Mouse (Mus musculus) inflammation-experienced regulatory T-cells, adult 6 months (primary cell): ENCODE results near the gene Prtg. TPM values are rescaled to one million over a fixed set of nuclear protein-coding genes. Genes with fewer than 3 reads are reported as not detected.

Experiments used
- ATAC-seq: one replicate; pipeline ENCODE4 v1.8.0; 2017
- polyA plus RNA-seq, 3 experiments: library from polyadenylated mRNA; unstranded; fragments of 100-300 nt; shearing (Covaris generic); gene quantifications; one replicate each; pipeline ENCODE4 v1.2.1; 2017

The Prtg gene
- polyA plus RNA-seq, 3 experiments from 2014 or later = 0.26 TPM; not detected in 2

DNA sequence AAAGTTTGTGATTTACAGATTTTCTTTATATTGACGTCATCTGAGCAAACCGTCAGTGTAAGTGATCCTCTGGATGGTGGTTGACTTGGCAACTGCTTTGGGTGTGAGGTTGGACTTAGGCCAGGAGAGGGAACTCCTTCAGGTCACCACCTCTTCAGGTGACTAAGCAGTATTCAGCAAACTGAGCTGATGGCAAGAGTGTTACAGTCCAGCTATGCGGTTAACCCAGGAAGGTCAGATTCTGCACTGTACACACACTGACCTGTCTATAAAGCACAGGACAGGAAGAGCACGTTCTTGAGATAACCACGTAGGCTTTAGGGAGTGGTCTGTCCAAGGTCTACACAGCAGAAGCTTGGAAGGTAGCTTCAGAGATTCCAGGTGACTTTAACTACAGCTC is 3.9 kb downstream of the Prtg start:
- no peak for ATAC-seq

DNA sequence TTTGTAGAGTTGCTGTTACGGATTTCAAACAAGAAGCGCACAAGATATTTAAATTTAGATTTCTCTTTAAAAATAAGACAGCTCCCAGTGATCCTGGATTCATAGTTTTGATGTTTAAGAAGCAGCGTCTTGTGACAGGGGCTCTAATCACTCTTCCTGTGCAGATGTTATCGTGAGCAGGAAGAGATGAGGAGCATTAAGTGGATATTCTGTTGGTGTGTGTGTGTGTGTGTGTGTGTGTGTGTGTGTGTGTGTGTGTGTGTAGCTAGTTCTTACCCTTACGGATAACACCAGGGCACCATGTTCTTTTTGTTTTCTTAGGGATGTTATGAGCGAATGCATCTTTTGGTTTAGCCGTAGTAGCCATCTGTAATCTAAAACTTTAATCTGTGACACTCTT is 5.4 kb downstream of the Prtg start:
- no peak for ATAC-seq

DNA sequence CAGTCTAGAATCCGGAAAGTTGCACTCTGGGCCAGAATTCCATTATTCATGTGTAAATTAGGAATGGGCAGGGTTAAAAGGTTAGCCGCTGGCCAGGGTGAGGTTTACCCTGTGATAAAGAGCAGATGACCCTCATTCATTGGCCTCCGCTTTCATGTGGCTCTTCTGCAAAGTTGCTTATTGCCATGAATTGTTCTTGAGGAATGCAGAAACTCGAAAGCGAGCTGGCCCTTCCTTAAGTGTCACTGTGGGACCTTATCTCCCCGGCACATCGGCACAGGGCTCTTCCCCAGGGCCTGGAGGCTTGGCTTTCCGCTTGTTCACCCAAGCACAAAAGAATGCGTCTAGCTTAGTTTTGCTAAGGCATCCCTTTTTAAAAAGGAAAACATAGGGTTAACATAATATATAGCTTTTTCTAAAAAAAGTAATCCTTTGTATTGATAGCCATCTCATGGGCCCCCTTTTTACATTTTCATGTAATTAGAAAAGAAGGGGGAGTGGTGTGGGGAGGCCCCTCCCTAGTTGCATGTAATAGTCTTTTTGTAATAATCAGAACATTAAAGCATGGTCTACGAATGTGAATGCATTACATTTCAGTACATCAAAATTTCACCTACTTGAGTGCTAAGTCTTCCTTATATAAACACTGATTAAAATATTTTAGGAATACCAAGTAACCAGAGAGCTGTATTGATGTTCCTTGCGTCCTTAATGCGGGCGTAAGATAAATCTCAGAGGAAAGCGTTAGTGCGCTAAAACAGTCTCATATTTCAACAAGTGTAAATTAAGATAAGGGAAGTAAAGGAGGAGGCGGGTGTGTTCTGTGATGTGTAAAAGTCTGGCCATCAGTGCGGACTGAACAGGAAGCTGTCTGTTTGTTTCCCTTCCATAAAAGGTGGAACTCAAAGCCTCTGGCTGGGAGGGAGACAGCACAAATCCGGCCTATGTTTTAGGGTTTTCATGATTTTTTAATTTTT is 6.2 kb downstream of the Prtg start:
- no peak for ATAC-seq

DNA sequence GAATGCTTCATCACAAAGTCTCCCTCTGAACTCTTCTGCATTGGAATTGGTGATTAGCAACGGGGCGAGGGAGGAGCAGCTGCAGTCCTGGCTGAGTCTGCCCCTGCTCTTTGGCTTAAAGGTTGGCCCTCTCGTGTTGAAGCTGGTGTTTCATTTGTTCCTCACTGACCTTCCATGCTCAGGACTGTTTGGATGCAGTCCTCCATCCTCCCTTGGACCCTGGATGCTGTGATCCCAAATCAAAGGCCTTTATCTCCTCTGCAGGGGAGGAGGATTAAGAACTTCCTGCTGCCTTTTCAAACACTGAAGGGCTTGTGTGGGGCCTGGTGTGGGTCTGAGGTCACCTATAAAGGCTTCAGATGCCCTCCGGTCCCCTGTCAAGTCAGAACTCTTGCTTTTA is 18.8 kb downstream of the Prtg start:
- ATAC-seq = no peak

DNA sequence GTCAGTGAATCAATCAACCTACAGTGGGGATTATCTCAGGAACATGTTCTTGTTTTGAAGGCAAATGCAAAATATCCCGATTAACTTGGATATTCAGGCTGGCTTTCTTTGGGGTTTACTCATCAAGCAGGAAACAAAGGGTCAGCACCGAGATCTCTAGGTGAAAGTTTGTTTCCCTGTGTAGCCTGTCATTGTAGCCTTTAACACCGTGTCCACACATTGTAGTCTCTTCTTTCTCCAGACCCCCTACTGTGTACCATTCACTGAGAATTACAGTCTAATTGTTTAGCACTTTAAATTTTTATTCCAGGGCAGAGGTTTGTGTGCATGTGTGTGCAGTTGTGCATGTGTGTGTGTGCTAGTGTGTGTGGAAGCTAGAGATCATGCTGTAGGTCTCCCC is 19.3 kb downstream of the Prtg start:
- ATAC-seq = no peak

DNA sequence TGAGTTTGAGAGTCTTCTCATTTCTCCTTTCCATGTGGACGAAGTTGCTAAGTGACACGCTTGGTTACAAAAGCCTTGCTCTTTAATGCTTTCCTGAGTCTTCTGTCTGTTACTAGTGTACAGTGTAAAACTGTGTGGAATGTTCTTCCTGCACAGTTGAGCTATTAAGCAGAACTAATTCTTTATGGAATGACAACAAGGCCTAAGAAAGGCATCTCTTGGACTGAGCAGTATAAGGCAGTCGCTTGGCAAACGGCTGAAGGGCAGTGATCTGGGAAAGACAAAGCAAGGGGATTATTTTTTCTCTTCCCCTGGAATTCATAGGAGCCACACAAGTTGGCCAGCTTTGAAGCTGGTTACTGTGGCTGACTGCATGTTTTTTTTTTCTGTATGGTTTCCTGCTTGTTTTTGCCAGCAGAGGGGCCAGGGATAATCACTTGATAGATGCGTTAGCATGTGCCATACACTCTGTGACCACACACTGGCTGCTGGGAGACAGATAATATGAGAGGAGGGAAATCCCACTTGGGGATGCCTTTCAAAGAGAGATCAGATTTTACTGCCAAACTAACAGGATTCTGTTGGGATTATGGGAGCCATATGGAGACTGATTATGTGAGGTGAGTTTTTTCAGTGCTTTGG is 22.1 kb downstream of the Prtg start:
- ATAC-seq = no peak

DNA sequence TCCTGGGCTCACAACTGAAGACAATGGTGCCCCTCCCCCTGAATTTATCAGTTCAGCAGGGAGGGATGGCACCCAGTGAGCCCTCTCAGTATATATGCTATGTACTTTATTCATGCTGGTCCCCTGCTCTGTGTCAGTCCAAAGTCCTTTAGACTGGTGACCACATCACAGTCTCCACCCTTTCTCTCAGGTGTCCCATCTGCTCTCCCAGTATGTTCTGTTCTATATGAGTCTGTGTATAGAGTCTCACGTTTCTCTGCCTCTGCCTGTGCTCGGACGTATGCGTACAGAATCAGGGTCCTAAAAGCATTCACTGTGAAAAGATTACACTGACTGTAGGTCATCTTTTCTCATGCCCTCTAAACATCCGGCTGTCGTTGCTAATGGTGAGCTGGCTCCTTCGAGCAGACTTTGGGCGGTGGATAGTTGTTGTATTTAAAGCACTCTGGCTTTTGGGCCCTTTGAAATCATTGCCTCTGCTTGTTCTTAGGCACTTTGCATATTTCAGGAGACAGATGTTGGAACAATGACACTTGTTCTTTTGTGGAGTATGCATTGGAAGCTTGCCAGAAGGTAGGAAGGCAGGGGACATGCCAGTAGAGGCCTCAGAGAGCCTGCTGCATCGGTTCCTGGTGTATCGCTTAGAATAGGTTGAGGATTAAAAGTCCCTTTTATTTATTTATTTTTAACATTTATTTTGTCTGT is 27.5 kb downstream of the Prtg start:
- no peak for ATAC-seq

DNA sequence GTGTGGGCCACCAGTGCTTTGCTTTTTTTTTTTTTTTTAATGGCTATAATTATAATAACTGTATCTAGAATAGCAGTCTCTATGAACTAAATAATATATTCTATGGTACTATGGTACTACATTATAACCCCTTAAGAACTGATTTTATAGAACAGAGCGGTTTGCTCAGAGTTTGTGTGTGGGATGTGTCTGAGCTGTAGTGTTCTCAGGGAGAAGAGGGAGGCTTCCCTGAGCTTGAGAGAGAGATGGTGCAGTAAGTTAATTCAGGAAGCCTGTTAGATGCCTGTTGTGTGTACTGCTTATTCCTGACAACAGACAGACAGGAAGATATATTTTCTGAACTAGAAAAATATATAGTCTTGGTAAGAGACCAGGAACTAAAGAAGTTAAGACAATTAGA is 28.3 kb downstream of the Prtg start:
- ATAC-seq = no peak

DNA sequence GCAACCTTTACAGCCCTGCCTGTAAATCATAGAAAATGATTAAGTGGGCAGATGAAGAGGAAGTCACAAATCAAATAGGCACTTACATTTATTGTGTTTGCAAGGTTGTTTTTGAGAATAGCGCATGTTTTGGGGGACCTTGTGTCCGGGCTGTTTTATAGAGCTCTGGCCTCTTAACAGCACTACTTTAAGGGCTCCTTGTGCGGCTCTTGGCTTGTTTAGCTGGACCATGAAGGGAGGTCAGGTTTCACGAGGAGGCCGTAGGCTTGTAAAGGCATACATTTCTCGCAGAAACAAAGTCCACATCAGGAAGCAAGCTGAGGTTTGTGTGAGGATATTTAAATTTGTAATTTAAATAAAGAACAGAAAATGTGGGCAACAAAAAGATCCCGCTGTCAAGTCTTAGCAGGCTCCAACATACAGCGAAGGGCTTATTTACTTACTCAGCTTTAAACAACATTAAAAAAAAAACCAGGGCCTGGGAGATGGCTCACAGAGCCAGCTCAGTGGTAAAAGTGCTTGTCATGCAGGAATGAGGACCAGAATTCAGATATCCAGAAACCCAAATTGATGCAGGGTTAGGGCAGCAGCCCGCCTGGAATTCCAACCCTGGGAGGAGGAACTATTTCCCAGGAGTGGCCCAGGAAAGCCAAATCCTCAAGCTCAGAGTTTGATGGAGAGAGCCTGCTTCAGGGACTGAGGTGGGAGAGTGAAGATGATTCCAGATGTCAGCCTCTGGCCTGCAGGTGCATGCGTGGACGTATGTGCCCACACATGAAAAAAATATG is 30.2 kb downstream of the Prtg start:
- ATAC-seq = no peak

DNA sequence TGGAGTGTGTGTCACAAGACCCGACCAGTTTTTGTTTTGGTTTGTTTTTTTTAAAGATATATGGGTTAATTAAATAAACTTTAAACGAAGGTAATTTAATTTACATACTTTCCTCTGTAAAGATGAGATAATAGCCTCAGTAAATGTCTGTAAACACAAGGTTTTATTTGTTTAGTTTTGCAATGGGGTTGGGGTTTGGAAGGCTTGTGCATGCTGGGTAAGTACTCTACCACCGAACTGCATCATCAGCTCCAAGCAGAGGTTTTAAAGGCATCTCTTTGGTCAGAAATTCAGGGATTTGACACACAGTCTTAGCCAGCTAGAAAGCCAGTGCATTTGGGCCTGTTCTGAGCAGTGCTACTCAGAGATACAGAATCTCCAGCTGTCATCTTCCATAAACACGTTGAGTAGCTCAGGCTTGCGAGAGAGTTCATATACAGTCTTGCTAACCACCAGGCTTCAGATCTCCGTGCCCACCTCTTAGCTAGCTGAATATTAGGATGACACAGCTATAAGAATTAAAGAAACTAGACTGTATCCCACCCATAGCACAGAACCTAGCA is 31.0 kb downstream of the Prtg start:
- no peak for ATAC-seq

DNA sequence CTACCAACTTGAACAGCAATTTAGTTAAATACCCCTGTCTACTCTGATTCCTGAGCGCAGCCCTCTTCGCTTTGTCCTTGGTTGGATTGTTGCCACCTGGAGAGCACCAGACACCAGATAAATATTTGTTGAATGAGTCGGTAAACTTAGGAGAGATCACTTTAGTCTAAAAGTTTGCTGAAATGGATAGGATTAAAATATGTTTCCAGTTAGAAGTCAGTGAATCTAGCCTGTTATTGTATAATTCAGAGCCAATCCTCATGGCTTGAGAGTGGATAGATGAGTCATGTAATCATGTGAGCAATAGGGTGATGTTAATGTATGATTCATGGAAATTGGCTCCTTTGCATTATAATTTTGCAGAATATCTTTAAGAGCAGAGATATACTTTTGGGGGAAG is 31.6 kb downstream of the Prtg start:
- no peak for ATAC-seq

DNA sequence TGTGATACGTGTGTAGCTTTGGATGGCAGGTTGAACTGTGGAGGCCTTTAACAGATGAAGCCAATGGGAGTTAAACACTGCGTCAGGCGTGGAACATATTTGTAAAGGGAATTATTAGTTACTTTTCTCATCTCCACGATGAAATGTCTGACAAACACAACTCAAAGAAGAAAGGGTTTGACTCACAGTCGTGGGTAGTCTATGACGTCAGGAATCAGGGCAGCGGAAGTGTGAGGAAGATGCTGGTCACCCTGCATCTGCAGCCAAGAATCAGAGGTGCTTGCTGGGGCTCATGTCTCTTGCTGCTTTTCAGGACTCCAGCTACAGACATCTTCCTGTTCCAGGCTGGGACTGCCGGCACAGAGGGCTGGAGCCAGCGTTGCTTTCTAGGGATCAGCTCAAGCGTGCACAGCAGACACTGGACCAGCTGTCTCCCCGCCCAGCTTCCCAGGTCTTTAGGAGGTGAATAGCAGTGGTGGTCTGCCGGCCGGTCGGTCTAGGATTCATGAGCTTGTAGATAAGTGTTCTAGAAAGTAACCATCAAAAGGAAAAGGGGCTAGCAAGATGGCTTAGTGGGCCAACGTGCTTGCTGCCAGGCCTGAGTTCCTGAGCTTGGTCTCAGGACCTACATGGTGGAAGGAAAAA is 32.8 kb downstream of the Prtg start:
- ATAC-seq = no peak

DNA sequence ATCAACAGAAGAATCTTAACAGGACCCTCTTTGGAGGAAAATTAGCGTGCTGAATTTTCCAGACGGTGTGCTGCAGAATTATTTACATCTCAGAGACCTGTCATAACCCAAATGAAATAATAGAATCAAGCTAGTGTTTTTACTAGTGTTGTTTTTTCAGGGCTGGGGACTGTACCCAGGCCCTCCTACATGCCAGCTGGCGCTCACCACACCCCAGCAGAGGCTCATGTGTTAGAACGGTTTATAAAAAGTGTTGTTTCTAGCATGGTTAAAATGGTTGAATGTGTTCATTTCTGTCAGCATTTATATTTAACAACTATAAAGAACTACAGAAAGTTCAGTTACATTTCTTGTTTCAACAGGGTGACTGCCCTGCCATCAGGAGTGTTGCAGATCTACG is 37.8 kb downstream of the Prtg start:
- no peak for ATAC-seq

DNA sequence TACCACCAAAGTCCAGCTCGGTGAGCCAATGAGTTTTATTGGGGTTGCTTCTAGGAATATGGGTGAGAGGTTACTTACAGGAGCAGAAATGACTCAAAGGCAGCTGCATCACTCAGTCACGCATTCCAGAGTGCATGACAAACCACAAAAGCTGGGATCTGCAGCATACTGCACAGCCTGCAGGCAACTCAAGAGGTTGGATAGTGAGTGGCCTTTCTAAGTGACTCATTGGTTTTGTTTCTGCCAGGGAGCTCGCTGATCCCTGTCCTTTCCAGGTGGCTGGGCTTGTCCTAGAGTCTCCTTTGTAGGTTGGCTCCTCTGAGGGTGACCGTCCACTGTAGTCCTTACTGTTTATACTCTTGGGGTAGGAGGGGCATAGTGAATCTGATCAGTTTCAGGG is 39.5 kb downstream of the Prtg start:
- ATAC-seq = no peak

DNA sequence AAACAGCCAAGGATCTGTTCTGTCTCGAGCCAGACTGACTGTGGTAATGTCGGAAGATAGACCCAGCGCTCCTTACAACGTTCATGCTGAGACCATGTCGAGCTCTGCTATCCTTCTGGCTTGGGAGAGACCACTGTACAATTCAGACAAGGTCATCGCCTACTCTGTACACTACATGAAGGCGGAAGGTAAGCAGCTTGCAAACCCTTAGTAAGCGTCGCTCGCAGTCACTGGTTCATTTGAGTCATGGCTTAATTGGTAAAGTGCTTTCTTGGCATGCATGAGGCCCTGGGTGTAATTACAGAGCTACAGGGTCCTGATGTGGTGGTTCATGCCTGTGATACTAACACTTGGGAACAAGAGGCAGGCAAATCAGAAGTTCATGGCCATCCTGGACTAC is 44.9 kb downstream of the Prtg start:
- no peak for ATAC-seq

DNA sequence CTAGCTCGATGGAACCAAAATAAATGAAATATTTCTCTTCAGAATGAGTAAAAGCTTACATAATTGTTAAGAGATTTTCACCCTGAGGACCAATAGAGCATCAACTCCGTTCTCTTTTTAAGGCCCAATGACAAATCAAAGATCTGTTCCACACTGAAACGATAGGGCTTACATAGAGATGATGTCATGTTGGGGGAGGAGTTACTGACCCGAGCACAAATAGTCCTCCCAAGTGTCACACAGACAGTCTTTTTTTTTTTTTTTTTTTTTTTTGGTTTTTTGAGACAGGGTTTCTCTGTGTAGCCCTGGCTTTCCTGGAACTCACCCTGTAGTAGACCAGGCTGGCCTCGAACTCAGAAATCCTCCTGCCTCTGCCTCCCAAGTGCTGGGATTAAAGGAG is 45.3 kb downstream of the Prtg start:
- no peak for ATAC-seq

DNA sequence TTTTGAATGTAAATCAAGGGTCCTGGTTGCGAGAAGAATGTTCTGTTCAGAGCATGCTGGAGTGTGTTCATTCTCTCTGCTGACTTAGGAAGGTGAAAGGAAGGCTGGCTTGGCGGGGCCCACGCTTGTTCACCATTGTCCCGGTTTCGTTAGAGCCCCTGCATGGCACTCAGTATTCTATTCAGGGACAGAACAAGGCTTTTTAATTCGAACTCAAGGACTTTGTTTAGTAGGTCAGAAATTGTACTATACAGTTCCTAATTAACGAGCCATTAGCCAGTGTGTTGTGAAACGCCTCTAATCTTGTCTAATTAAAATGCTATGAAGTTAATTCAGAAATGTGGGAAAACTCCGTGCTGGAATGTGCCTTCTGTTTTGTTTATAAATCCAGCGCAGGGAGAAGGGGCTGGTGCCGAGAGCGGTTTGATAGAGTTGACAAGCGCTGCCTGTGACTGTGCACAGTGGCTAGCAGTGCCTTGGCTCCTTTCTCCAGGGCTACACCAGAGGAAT is 47.1 kb downstream of the Prtg start:
- ATAC-seq = no peak

DNA sequence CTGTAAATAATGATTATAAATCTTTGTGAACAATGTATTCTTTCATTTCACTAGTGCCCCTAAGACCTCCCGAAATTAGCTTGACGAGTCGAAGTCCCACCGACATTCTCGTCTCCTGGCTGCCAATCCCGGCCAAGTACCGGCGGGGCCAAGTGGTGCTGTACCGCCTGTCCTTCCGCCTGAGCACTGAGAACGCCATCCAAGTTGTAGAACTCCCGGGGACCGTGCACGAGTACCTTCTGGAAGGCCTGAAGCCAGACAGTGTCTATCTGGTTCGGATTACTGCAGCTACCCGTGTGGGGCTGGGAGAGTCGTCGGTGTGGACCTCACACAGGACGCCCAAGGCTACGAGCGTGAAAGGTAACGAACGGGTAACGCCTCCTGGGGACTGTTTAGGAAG is 50.0 kb downstream of the Prtg start:
- no peak for ATAC-seq

DNA sequence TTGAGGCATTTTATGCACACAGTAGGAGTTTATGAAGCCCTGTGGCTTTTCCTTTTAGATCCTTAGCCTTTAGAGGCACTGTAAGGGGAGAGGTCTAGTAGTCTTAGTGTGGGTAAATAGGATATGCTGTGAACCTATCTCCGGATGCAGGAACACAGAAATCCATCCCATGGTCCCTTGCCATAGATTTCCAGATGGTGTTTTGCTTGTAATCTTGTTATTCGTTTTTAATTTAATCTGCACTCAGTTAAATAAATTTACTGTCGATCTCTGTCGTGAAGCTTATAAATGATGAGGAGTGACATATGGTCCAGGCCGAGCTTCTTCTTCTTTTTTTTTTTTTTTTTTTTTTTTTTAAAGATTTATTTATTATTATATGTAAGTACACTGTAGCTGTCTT is 54.1 kb downstream of the Prtg start:
- ATAC-seq = no peak

DNA sequence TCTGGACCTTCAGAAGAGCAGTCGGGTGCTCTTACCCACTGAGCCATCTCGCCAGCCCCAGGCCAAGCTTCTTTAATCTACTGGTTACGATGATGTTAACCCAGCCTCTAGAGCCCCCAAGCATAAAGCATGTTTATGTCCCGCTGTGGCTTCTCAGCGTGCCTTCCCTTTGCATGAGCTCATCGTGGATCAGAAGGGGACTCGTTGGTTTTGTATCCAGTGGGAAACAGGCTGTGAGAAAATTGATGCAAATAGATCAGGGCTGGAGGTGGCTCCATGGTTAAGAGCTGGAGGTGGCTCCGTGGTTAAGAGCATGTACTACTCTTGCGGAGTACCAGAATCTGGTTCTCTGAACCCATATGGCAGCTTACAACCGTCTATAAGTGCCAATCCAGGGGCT is 54.6 kb downstream of the Prtg start:
- no peak for ATAC-seq

DNA sequence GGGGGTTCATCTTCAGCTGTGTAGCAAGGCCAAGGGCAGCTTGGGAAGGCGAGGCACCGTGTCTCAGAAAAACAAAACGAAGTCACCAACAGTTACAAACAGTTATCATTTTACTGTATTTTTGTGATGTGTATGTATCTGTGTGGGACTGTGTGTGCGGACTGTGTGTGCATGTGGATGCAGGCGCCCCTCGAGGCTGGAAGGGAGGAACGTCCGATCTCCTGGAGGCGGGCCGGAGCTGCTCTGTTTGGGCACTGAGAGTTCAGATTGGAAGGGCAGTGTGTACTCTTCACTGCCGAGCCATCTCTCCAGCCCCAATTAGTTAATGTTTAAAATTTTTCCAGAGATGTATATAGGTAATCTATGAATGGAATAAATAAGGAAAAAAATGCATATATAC is 55.5 kb downstream of the Prtg start:
- ATAC-seq = no peak

DNA sequence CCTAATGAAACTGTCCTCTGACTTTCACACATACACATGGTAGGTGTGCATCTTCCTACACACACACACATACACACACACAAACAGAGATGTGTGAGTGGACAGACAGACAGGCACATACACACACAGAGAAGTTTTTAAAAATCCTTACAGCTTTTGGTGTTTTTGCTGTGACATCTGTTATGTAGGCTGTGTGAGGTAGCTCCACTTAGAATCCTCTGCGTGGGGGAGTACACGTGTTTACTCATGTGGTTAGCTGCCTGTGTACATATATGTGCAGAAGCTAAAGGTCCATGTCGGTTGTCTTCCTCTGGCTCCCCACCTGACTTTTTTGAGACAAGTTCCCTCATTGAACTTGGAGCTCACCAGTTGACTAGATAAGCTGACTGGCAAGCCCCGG is 56.3 kb downstream of the Prtg start:
- no peak for ATAC-seq
